Mouse (Mus musculus): ENCODE data around the gene Itih1.

The Itih1 gene

DNA sequence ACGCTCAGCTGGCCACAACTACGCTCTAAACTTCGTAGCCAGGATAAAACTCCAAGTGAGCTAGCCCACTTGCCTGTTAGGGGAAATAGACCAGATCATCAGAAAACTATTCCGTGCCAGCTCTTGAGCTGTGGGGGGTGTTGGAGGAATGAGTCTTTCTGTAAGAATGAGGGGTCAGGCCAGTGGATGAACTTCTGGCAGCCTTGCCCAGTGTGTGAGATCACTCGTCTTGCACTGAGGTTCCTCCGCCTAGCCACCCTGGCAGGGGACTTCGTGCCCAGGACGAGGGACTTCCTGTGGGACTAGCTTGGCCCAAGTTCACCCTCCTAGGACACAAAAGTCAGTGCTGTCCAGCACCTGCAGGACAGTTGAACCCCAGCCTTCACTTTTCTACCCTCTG lies 38.8 kb downstream of the Itih1 start:
- no peak for DNase-seq (ENCODE audit: low spot score)

DNA sequence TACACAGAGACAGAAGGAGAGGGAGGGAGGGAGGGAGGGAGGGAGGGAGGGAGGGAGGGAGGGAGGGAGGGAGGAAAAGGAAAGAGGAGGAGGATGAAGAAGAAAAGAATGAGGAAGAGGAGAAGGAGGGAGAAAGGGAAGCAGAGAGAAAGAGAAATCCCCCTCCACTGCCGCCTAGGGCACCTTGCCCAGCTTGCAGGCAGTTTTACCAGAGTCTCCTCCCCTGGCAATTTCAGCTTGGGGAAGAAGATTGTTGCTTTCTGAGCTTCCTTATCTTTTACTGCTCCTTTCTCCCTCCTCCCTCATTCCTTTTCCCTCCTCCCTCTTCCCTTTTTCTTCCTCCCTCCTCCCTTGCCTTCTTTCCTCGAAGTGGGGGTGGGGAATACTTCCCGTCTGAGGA lies 40.1 kb downstream of the Itih1 start:
- DNase-seq (ENCODE audit: low spot score): no peak

DNA sequence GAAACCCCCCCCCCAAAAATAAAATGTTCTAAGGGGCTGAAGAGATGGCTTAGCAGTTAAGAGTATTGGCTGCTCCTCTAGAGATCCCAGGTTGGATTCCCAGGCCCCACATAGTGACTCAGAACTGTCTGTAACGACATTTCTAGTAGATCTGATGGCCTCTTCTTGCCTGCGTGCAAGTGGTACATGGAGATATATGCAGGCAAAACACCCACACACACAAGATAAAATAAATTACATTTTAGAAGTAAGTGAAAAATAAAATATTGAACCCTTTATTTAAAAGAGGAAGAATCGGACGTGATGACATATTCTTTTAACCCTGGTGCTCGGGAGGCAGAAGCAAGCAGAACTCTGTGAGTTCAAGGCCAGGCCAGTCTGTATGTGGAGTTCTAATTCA lies 40.5 kb downstream of the Itih1 start:
- no peak for DNase-seq (ENCODE audit: low spot score)

DNA sequence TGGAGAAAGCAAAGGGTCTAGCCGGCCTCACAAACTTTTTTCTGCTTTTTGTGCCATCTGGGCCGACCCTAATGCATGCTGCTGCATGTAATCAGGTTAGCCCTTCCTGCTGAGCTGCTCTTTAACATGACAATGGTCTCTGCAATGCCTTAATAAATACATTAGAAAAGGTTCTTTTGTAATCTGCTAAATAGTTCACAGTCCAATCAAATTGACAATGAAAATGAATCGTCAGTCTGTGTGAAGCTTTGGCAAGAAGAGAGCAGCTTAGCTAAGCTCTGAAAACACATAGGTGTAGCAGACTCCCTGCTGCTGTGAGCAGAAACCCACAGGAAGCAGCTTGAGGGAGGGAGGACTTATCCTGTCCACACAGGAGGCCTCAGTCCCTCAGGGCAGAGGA lies 43.1 kb downstream of the Itih1 start:
- no peak for DNase-seq (ENCODE audit: low spot score)

DNA sequence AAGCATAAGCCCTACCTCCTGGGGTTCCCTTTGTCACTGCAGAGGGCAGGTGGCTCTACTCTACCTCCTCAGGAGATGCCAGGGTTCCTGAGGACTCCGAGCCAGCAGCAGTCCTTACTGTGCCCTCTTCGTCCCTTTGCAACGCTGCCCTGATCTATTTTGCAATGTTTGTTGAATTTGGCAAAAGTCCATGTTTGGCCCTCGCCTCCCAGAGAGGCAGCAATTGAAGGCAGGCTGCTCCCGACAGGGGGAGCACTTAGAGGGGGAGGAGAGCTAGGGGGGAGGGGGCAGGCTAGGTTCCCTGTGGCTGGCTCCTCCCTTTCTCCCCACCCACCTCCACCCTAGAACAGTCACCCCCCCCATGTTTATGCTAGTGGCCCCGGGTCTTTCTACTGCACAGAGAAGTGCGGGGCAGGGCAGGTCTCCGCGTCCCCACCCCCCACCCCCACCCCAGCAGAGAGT lies 54.8 kb downstream of the Itih1 start:
- DNase-seq (ENCODE audit: low spot score): no peak

DNA sequence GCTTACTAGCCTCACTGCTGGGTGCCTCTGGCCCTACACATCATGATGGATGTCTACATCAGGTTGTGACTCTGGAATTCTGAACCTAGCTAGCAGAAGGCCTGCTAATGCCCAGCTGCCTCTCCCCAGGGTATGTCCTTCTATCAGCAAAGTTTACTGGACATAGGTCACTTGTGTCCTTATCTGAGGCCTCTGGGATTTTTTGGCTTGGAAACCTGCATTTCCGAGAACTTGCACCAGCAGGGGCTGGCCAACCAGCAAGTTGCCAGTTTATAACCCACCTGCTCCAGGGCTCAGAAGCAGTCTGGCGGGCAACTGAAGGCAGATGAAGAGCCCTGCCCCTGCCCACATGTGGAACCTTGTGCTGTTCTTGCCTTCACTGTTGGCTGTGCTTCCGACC lies 56.9 kb downstream of the Itih1 start, which contains the start of gene Itih4:
Gene Itih4, plus strand, starts transcription at position 273 of the 400 bp plus-strand sequence.
- no peak for DNase-seq (ENCODE audit: low spot score)

DNA sequence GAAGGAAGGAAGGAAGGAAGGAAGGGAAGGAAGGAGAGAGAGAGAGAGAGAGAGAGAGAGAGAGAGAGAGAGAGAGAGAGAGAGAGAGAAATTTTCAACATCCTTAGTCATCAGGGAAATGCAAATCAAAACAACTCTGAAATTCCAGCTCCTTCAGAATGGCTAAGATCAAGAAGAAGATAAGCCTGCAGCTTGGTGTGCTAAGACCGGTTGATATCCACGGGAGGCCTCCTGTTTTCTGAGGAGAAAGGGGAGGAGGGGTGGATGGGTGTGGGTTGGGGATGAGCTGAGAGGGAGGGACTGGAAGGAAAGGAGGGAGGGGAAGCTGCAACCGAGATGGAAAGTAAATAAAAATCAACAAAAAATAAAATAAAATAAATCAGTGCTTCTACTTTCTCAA lies 57.8 kb downstream of the Itih1 start:
- DNase-seq (ENCODE audit: low spot score): no peak

DNA sequence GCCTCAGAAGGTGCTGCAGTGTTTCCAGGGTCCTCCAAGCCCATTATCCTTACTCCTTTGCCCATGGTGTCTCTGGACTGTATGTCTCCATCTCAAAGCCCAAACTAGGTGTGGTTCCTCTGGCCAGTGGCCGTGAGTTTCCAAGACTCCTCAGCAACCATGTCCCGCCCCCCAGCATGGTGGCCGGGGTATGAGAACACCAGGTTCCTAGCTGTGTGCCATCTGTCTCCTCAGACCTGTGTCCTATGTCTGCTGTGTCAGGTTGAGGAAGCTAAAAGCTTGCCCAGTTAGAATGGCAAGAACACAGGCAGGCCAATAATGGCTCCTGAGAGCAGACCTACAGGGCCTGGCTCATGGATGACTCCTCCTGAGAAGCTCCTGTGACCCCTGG lies 61.4 kb downstream of the Itih1 start:
- DNase-seq (ENCODE audit: low spot score): no peak

DNA sequence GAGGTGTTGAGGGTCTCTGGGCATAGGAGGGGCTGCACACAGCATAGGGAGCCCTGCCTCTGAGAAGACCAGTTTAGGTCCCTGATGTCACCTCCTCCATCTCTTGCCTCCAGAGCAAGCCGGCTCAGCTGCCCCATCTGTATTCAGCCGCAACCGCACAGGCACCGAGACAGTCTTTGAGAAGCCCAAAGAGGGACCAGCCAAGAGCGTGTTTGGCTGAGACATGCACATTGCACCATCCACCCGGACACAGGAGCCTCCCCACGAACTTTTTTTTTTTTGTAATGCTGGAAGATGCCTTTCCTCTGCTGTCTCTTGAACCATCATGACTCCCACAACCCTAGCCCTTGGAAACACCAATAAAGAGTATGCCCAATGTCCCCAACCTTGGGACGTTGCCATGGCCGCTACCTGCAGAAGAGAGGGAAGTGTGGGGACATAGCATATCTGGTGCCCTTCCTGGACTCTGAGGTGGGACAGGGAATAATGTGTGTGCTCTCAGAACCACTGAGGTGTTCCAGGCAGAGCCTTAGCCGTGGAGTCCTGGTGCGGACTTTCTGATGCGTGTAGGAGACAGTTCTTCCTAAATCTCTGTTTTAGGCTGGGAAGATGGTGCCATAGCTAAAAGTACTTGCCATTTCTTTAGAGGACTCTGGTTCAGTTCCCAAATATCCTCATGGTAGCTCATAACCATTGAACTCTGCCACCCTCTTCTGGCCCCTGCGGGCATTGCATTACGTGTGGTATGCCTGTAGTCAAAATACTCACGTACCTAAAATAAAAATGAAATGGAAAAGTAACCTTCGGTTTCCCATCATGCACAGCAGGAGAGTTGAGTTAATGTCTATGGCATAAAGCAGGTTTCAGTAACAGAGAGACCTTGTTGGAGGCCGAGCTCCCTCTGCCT lies 62.0 kb downstream of the Itih1 start:
- DNase-seq (ENCODE audit: low spot score): peak; percentile 60

DNA sequence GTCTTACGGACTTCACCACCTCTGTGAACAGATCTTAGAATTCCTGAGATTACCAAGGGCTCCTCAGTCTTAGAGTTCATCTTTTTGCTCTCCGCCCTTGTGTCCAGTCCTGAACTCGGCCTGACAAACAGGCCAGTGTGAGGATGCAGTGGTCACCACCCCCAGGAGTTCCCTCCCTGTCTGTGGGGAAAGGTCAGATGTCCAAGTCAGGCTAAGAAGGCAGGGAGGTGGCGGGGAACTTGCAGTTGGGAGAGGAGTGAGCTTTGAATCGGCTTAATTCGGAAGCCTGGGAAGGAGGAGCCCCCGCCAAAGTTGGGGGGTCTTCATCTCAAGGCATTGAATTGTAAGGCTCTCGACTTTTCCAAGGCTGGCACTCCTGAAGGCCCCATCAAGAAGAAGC lies 62.8 kb downstream of the Itih1 start:
- no peak for DNase-seq (ENCODE audit: low spot score)

DNA sequence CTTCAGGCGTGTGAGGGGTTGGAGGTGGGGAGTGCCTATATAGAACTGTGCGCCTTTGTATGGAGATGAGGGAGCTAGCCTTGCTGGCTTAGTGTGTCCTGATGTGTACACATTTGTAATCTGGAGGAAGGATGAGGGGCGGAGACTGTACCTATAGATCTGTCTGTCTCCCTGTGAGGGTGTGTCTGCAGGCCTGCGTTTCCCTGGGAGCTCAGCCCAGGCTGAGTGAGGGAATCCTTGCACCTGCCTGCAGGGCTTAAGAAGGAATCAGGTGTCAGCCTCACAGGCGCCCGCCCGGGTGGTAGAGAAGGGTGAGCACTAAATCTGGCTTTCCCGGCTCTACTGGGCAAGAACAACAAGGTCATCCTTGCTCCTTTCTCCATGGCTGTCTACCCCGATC lies 63.3 kb downstream of the Itih1 start:
- DNase-seq (ENCODE audit: low spot score): no peak

All from layer of hippocampus, adult 11-12 months (tissue).